Mouse (Mus musculus) thymus, postnatal 36 days (tissue): Measurements from ENCODE around the gene Acp7.
A peak's percentile ranks its signal among the peaks of the same experiment; 100 is the strongest.

Source experiments
- DNase-seq, 2 experiments: peaks; one replicate each; pipeline ENCODE4 v3.0.0; 2022; ENCODE audit warnings: mixed read lengths in 2 of 2

Acp7 gene

GRCm38 (mm10) chr7:28601029-28601428, 30.1 kb downstream of the Acp7 start:
- peak; percentile 73 to 79 for DNase-seq

- DNase-seq = no peak
These were observed 32.2 kb downstream of the Acp7 start for GRCm38 (mm10) chr7:28598951-28599350.

DNA sequence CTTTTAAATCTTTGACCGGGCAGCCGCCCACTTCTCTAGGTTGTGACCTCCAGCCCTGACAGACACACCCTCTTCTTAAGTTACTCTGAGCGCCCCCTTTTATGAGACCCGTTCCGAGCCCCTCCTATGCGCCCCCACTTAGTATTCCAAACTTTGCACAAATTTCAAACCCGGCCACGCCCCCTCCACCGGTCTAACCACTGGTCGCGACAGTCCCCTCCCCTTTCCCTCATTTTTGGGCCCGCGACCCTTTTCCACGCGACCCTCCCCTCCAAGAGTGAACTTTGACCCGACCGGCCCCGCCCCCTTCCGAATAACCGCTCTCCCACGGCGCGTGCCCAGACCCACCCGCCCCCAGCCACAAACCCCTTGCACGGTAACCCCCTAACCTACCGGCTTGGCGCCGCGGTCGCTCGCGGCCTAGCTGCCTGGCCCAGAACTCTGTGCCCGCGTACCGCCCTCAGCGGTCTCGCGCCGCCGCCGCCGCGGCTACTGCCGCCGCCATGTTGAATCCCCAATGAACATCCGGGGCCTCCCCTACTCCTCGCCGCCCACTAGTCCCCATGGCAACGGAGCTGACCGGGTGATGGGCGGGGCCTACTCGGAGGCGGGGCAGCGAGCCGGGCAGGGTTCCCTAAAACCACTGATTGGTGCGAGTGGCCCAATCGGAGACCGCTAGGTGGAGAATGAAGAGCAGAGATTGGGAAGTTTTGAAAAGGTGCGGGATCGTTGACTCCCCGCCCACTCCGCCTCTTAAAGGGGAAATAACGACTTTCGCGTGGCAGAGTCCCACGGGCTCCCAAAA, 33.3 kb downstream of the Acp7 start, which contains the start of the genes Samd4b and Pak4:
Gene Samd4b, minus strand, starts transcription at position 503 of the 805 bp plus-strand sequence.
Gene Pak4, minus strand, starts transcription at position 544 of the 805 bp plus-strand sequence.
- DNase-seq = peak; percentile 100

DNA sequence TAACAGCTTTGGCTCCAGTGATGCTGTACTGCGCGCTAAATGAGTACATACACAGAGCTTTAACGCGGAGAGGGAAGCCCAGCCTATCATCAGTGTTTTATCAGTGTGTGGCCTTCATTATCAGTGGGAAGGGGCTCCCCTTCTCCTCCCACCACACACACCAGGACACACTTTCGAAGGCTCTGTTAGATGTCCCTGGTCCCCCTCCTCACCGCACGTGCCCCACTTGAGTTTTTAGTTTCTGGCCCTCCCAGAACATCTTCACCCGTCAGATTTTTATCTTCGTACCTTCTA, 33.9 kb downstream of the Acp7 start:
- no peak for DNase-seq

DNA sequence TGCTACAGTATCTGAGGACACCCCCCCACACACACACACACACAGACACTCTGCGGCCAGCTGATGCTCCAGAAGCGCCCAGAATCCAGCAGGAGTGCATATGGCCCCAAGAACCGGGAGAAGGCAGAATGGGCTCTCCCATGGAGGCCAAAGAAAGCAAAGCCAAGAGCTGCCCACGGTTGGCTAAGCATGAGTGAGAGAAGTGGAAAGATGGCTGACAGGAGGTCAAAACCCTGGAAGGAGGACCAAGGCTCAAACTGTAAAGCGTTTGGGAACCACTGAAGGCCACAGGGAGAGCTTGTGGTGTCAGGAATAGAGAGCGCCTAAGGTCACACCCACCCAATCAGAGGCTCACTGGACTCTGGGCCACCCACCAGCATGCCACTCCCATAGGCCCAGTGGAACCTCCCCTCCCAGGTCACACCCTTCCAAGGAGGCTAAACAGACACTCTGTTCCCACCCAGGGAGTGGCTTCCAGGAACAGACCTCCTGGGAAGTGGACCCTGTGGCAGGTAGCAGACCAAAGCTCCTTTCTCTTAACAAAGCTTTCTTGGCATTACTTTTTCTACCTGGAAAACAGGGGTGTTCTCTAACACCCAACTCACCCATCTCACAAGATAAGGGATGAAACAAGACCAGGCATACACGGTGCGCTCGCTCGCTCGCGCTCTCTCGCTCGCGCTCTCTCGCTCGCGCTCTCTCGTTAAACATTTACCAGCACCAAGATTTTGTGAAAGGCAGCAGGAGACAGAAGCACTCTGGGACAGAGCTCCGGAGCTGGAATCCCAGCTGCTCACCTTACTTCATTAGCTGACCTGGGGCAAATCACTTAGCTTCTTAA, 34.5 kb downstream of the Acp7 start:
- no peak for DNase-seq

GRCm38 (mm10) chr7:28595751-28596435, 35.2 kb downstream of the Acp7 start:
- DNase-seq = no peak

GRCm38 (mm10) chr7:28593206-28594111, 37.7 kb downstream of the Acp7 start:
- no peak for DNase-seq

DNA sequence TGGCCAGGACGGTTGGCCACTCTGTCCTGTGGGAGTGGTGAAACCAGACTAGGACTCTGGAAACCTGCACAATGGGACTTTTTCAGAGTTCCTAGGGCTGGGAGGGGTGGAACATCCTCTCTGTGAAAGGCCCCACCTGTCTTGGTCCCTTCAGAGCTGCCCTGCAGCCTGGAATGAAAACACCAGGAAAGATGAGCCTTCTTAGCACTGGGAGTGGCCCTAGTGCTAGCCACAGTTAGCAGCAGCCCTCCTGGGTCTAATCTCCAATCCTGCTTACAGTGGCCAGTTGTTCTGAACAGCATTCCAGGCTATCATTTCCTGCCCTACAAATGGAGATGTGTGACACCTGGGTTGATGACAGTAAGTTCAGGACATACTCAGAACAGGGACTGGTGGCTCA, 39.3 kb downstream of the Acp7 start:
- no peak for DNase-seq

DNA sequence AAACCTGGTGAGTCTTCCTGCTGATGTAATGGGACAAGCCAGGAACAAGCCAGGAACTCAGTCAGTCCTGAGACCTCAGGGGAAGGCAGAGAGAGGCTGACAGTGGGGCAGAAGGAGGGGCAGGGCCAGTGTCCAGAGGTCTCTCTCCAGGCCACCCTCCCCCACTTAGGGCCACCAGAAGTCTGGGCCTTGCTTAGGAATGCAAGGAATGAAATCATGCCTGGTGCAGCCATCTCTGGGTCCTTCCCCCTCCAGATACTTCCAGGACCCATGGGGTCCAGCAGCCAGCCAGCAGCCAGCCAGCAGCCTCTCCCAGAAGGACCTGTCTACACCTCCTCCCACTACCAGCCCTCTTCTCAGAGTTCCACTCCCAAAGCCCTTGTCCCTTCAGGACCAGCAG, 43.5 kb downstream of the Acp7 start:
- DNase-seq = no peak

DNA sequence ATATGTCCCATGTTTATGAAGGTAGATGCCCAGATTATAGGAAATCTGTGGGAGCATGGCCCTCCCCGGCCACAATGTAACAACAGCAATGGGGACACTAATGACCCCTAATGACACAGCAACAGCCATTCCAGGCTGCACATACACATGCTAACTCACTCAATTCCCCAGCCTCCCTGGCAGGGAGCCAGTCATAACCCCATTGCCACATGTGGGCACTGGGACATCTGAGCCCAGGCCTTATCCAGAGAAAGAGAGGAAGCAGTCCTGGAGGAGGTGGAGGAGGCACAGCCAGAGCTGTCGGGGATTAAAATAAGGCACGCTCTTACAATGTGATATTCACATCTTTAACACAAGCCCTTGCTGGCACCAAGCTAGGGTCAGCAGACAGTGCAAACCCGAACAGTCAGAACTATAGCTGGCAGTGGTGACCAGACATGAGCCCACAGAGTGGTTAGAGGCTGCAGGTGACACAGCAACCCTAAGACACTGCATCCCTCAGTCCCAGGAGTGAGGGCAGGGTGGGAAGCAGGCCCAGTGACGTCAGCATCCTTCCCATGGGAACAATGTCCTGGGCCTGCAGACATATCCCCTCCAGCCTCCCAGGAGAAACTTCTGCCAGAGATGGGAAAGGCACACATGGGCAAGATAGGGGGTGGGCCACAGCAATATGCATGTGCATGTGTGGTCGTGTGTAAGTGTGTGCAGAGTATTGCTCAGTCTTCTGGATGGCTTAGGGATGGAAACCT, 44.3 kb downstream of the Acp7 start:
- DNase-seq = no peak

GRCm38 (mm10) chr7:28585001-28585400, 46.1 kb downstream of the Acp7 start:
- no peak for DNase-seq

GRCm38 (mm10) chr7:28584468-28584867, 46.7 kb downstream of the Acp7 start:
- no peak for DNase-seq

DNA sequence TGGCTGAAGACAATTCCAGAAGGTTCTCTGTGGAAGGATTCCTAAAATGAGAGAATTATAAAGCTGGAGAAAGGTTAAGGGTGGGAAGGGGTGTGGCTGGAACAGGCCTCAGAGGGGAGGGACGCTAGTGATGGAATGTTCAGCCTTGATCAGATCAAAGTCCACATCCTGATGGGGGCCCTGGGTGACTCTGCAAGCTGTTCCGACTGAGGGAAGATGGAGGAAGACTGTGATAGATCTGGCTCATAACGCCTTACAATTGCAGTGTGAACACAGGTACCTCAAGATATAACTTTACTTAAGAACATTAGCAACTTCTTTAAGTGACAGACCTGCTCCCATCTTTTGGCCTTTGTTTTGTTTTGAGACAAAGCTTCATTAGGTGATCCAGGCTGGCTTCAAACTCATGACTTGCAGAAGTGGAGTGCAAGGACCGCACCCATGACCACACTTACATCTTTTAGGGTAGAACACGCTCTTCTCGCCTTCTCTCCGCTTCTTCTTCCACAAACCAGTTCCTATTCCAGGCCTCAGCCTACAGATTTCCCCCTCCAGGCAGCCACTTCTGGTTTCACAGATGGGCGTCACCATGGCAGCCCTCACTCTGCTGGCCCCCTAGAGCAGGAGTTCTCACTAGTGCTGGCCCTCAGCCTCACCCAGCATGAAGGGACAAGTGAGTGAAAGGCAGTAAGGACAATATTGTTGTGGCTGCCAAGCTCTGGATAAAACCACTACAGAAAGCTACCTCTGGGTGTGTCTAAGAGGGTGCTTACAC, 47.4 kb downstream of the Acp7 start:
- DNase-seq = no peak

- no peak for DNase-seq
These were observed 48.3 kb downstream of the Acp7 start for GRCm38 (mm10) chr7:28582841-28583240.

- no peak for DNase-seq
These were observed 49.4 kb downstream of the Acp7 start for GRCm38 (mm10) chr7:28581721-28582120.

- DNase-seq = no peak
These were observed 51.3 kb downstream of the Acp7 start for GRCm38 (mm10) chr7:28579826-28580225.

DNA sequence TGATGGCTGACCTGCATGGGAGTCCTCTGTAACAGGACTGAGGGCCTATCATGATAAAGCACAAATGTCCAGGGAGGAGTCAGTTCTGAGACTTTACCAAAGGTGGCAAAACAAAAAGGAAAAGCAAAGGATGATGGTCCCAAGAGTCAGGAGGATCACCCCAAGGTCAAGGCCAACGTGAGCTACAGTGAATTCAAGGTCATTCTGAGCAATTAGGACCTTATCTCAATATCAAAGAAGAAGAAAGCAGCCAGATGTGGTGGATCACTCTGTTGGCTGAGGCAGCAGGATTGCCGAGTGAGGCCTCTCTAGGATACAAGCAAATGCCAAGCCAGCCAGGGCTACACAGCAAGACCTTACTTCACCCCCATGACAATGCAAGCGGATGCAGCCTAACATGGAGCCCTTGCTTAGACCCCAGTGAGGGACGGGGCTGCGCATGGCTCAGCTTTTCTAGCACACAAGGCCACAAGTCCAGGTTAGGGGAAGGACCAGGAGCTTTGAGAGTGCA, 52.5 kb downstream of the Acp7 start:
- DNase-seq = no peak

GRCm38 (mm10) chr7:28577826-28578542, 53.1 kb downstream of the Acp7 start:
- no peak for DNase-seq

DNA sequence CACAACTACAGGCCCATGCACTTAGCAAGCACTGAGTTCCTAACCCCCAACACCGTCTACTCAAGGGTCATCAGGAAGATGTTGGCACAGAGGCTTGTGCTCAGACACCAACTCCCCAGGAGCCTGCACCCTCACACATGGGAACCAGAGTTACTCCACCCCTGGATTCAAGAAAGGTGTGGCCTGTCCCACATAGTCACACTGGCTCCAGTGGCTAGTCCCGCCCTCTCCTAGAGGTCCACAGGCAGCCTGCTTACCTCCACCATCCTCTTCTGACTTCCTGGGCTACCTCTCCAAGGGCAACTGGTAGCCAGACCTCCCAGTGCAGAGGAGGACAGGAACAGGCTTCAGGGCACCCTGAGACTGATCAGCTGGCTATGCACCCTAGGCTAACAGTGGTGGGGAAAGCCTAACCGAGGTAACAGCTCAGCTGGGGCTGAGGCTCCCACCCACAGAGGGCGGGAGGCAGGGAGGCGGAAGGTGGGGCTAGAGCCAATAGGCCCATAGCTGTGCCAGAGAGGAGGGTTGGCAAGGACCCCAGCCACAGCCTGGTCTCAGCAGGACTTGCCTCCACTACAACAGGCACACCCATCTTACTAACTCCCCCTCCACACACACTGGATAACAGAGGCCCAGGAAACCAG, 54.7 kb downstream of the Acp7 start:
- no peak for DNase-seq
